Mouse (Mus musculus): ENCODE measurements at regions not wholly inside any gene's neighbourhood (a gene's known extent, or its start where the extent isn't known, plus 50 kb on each side); places are given as distances from the start of the nearest gene placed in this dataset.

- DNase-seq (ENCODE audit: low spot score in 2 of 2): no peak
Measured at GRCm38 (mm10) chr6:35608336-35608735, 68.6 kb upstream of the Mtpn start.

DNA sequence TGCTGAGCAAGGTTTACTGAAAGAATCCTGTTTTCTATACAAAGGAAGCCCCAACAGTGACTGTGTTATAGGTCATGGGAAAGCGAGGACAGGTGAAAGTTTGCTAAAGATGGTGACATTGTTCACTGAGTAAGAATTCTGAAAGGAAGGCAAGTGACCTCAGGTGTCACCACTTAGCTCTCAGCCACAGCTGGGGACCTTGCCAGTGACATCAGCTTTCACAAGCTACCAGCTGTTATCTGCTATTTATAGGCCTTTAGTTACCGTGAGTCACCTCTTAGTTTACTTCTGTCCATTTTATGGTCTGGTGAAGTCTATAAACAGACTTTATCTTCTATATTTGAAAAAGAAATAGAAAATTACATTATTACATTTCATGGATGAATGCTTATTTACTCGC is 65.4 kb upstream of the Mtpn start:
- DNase-seq (ENCODE audit: low spot score in 2 of 2): no peak

DNA sequence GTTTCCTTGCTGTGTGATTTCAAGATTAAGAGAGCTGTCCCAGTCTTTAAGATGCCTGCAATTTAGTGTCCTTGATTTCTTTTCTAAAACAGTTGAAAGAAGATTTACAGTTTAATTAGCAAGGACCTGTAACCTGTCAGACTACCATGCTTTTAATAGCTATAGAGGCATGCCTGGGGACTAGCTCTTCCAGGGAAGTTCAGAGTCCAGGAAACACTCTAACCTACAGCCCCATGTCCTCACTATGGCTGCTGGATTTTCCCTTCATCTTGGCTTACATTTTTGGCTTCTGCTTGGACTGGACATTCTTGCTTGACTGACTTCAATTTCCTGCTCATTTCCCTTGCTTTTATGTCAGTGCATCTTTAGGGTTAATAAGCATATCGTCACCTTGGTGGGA is 61.7 kb upstream of the Mtpn start:
- no peak for DNase-seq (ENCODE audit: low spot score in 2 of 2)

DNA sequence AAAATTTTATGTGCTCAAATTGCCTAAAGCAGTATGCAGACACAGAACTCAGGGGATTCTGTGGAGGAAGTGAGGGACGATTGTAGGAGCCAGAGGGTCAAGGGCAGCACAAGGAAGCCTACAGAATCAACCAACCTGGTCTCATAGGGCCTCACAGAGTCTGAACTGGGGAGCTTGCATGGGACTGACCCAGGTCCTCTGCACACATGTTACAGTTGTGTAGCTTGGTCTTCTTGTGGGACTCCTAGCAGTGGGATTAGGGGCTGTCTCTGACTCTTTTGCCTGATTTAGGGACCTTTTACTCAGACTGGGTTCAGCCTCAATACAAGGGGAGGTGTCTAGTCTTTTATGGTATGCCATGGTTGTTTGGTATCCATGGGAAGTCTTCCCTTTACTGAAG is 60.2 kb upstream of the Mtpn start:
- DNase-seq (ENCODE audit: low spot score in 2 of 2): no peak

DNA sequence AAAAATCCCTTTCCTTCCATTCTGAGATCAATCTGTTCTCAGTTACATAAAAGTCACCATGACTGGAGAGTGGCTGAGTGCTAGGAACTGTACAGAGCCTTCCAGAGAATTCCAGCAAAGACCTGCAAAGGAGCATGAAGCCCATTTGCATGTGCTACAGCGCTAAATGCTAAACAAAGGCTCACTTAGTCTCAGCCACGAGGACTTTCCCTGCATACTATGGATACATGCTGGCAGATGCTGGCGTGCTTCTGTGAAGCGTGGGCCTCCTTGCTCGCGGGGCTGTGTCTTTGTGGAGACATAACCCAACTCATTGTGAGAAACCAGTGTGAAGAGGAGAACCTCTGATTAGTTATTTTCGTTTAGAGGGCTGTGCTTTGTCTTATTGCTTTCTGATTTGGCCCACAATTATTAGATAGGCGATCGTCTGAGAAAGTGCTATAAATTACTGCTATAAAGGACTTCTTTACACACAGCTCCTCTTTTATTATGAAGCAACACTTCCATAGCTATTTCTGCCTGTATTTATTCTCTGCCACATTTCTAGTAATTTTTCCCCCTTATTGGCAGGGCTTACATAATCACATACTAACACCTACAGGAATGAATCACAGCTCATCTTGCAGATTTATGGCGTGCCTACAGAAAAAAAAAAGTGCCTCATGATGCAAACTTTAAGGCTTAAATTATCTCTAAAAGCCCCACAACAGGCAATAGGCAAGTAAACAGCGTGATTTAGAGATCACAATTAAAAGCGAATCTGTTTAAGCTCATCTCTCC is 58.9 kb upstream of the Mtpn start:
- DNase-seq (ENCODE audit: low spot score in 2 of 2): peak; percentile 50 to 77

DNA sequence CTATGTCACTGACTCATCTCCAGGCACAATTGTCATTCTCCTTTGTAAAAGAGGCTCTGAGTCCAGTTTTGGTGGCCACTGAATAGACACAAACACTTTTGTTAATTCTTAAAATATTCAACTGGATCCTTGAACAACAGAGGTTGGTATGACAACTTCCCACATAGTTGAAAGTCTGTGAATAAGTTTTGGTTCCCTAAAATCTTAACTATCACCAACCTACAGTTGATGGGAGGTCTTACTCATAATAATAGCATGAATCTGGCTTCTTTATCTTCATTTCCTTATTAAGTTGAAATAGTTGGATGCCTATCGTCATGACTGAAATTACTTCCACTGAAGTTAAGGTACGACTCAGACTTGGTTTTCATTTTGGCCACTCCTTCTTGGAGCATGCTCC is 55.3 kb upstream of the Mtpn start:
- DNase-seq (ENCODE audit: low spot score in 2 of 2): no peak

DNA sequence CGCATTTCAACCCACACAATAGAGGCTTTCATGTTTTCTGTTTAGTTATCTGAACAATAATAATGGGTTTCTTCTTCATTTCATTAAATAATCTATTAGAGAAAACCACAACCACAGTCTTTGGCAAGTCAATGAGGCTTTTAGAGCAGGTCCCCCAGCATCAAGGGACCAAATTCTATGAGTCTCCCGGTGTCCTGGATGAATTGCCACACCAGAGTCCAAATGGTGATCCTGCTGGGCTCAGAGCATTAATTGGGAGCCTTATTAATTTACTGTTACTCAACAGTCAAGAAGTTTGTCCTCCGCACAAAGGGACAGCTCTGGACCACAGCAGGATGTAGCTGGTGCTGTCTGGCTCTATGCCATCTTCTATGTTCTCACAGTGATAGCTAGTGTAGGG is 52.5 kb upstream of the Mtpn start:
- no peak for DNase-seq (ENCODE audit: low spot score in 2 of 2)

Data from layer of hippocampus, adult 18-20 months (tissue).